Mouse (Mus musculus) adrenal gland, postnatal 0 days (tissue): ENCODE data around the gene Trim17. TPM values are rescaled to one million over a fixed set of nuclear protein-coding genes. Genes with fewer than 3 reads are reported as not detected.

ENCODE experiments used
- microRNA-seq: library from miRNA; unstranded; fragments of <30 nt; microRNA quantifications from one replicate; pipeline ENCODE4, GENCODE M21; 2016; ENCODE audit warnings: borderline replicate concordance; ENCODE audit not compliant: insufficient number of aligned reads
- polyA plus RNA-seq: library from polyadenylated mRNA; unstranded; fragments of >200 nt; fragmentation: Nextera tagmentation; extraction: Ambion mirVana; gene quantifications from 2 replicates; pipeline ENCODE4 v1.2.1, GENCODE M21; 2015

Gene Trim17
- 0.19 TPM in 2 replicates for polyA plus RNA-seq

DNA sequence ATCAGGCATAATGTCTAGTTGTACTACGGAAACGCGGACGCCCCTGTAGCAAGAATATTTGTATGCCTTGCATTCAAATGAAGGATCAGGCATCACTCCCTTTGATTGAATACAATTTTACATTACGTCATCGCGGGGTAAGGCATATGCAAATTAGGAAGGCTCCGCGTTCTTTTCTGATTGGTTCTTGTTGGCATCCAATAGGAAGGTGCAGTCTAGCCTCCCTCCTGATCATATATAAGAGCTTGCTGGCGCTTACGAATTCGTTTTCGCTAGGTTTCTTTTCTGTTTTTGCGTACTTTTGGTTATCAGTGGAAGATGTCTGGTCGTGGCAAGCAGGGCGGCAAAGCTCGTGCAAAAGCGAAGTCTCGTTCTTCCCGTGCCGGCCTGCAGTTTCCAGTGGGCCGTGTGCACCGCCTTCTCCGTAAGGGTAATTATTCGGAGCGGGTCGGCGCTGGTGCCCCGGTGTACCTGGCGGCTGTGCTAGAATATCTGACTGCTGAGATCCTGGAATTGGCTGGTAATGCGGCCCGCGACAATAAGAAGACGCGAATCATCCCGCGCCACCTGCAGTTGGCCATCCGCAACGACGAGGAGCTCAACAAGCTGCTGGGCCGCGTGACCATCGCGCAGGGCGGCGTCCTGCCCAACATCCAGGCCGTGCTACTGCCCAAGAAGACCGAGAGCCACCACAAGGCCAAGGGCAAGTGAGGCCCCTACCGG lies at the start of gene Trim17, which contains the start of gene Hist3h2a:
TSS of gene Trim17 (plus strand) at position 266 of the 723 bp plus-strand sequence.
TSS of gene Hist3h2a (plus strand) at position 266 of the 723 bp plus-strand sequence.

GRCm38 (mm10) chr11:58917745-58918366 lies 36.6 kb upstream of the Trim17 start, which contains the start of gene Btnl10:
Gene Btnl10 (plus strand): TSS chr11:58917908.

DNA sequence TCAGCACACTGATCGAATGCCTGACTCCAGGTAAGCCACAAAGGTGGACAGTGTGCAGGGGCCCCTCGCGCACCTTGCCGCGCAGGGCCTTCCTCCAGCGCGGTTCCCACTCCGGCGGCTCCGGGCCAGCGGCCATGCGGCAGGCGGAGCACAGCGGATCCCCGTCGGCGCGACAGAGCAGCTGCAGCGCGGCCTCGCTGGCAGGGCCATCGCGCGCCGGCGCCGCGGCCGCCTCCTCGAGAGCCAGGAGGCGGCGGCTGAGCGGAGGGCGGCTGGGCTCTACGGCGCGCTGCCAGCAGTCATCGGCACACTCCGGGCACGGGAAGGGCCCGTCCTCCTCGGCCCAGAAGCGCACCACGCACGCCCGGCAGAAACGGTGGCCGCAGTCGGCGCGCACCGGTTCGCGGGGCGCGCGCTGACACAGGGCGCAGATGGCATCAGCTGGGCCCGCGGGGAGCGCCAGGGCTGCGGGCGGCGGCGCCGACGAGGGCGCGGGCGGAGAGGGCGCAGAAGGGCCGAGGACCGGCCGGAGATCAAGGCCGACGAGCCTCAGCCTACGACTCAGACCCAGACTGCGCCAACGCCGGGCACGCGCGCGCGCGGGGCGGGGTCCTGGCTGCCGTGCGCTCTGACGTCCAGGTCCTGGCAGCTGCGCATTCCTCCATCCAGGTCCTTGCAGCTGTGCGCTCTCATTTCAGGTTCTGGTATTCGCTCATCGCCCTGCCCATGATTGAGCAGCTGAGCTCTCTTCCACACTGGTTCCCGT lies 16.0 kb upstream of the Trim17 start, which contains the start of gene Rnf187:
TSS of gene Rnf187 (minus strand) at position 595 of the 766 bp plus-strand sequence.

GRCm38 (mm10) chr11:58948542-58949479 lies 5.7 kb upstream of the Trim17 start, which contains the start of gene Hist3h2ba:
Gene Hist3h2ba (plus strand): TSS chr11:58948920.

DNA sequence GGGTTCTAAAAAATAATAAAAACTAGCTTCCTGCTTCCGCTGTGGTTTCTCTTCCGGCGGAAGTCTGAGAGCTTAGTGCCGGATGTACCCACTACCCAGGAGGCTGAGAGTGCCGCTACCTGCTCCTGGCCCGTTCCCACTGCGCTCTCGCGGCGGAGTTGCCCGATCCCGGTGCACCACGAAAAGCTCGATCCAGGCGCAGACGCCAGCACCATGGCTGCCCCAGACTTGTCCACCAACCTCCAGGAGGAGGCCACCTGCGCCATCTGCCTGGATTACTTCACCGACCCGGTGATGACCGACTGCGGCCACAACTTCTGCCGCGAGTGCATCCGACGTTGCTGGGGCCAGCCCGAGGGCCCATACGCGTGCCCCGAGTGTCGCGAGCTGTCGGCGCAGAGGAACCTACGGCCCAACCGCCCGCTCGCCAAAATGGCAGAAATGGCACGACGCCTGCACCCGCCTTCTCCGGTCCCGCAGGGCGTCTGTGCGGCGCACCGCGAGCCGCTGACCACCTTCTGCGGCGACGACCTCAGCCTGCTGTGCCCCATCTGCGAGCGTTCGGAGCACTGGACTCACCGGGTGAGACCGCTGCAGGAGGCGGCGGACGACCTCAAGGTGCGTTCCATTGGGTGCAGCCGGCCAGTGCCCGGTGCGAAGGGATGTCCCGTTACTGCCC lies 23.7 kb downstream of the Trim17 start, which contains the start of gene Trim11:
TSS of gene Trim11 (plus strand) at position 67 of the 679 bp plus-strand sequence.

Small RNA genes lying within 50 kb of the gene (microRNA-seq; reads per million reads assigned to microRNA genes)
- gene Gm44313: not detected

Other genes starting within 250 kb of the Trim17 start
- not detected in 2 replicates for gene Olfr318, start 230.7 kb upstream of the Trim17 start, polyA plus RNA-seq
- not detected in 2 replicates for gene Olfr317, start 215.5 kb upstream of the Trim17 start, polyA plus RNA-seq
- not detected in 2 replicates for gene Olfr316, start 202.0 kb upstream of the Trim17 start, polyA plus RNA-seq
- not detected in 2 replicates for gene Olfr315, start 181.5 kb upstream of the Trim17 start, polyA plus RNA-seq
- gene Olfr314, start 171.7 kb upstream of the Trim17 start, polyA plus RNA-seq: not detected in 2 replicates
- 20.7 and 23.2 TPM in 2 replicates for gene Fam183b, start 152.7 kb upstream of the Trim17 start, polyA plus RNA-seq
- not detected in 2 replicates for gene Olfr313, start 139.7 kb upstream of the Trim17 start, polyA plus RNA-seq
- not detected in 2 replicates for gene Olfr312, start 125.4 kb upstream of the Trim17 start, polyA plus RNA-seq
- gene Olfr311, start 115.4 kb upstream of the Trim17 start, polyA plus RNA-seq: not detected in 2 replicates
- gene Gm12258, start 107.5 kb upstream of the Trim17 start, polyA plus RNA-seq: 4.3 and 5.0 TPM in 2 replicates
- 4.5 and 5.1 TPM in 2 replicates for gene 2810021J22Rik, start 87.5 kb upstream of the Trim17 start, polyA plus RNA-seq
- 4.0 and 4.4 TPM in 2 replicates for gene Zfp39, start 50.5 kb upstream of the Trim17 start, polyA plus RNA-seq
- gene Btnl10, start 36.8 kb upstream of the Trim17 start, polyA plus RNA-seq: 0.63 TPM in 1 of 2 replicates, not detected in the other
- 206 and 211 TPM in 2 replicates for gene Rnf187, start 15.8 kb upstream of the Trim17 start, polyA plus RNA-seq
- 41.7 and 56.5 TPM in 2 replicates for gene Hist3h2ba, start 5.8 kb upstream of the Trim17 start, polyA plus RNA-seq
- 32.6 and 35.6 TPM in 2 replicates for gene Hist3h2a, start within 50 bp of the Trim17 start, polyA plus RNA-seq
- gene Trim11, start 23.4 kb downstream of the Trim17 start, polyA plus RNA-seq: 10.5 and 18.0 TPM in 2 replicates
- gene Obscn, start 181.7 kb downstream of the Trim17 start, polyA plus RNA-seq: 1.1 and 1.2 TPM in 2 replicates
- 7.5 and 10.7 TPM in 2 replicates for gene Iba57, start 209.1 kb downstream of the Trim17 start, polyA plus RNA-seq
- gene Gjc2, start 228.5 kb downstream of the Trim17 start, polyA plus RNA-seq: 1.0 and 3.1 TPM in 2 replicates
- gene Guk1, start 237.5 kb downstream of the Trim17 start, polyA plus RNA-seq: 126 and 155 TPM in 2 replicates
- 89.0 and 102 TPM in 2 replicates for gene Mrpl55, start 247.8 kb downstream of the Trim17 start, polyA plus RNA-seq